Mouse (Mus musculus): ENCODE data around the gene Atf6b.

The Atf6b gene

GRCm38 (mm10) chr17:34699575-34700408, 52.8 kb downstream of the Atf6b start:
- no peak for DNase-seq (ENCODE audit: low spot score)

- DNase-seq (ENCODE audit: low spot score): no peak
Observed at GRCm38 (mm10) chr17:34700671-34701071, 53.7 kb downstream of the Atf6b start.
